Mouse (Mus musculus): ENCODE data around the gene Gyg.

GRCm38 (mm10) chr3:20130456-20131349, 24.4 kb downstream of the Gyg start:
- TF ChIP-seq CTCF (IDR thresholded peaks at IDR 0.05; ENCODE audit: extremely low read depth, insufficient read depth, insufficient read length, insufficient replicate concordance) (no peak), POLR2A (IDR thresholded peaks at IDR 0.05; ENCODE audit: low read depth, low read length) (no peak)

Measured in spleen, adult 2 months (tissue).